Mouse (Mus musculus): ENCODE results near the gene Fbxl5. TPM values are rescaled to one million over a fixed set of nuclear protein-coding genes. Genes with fewer than 3 reads are reported as not detected.

The Fbxl5 gene
- polyA plus RNA-seq, 1 experiment from 2014 or later = 56.4 TPM

- Histone ChIP-seq H3K4me1 (peaks cover 7% of the 10 kb centered on the region), H3K36me3 (no peaks in the 10 kb centered on the region), H3K9me3 (no peaks in the 10 kb centered on the region), H3K27me3 (replicated peaks) (no peaks in the 10 kb centered on the region), H3K9ac (no peak overlapping the region), H3K4me2 (no peak overlapping the region), H3K4me3 (replicated peaks) (no peak overlapping the region), H3K27ac (no peak overlapping the region)
- no peak for ATAC-seq (ENCODE audit: insufficient read depth, low FRiP score, low read depth)
These were observed 45.0 kb downstream of the Fbxl5 start for GRCm38 (mm10) chr5:43776407-43776806.

GRCm38 (mm10) chr5:43771555-43771954 is 49.9 kb downstream of the Fbxl5 start:
- no peaks in the 10 kb centered on the region for H3K9me3 ChIP-seq
- WGBS = 87% methylated on average over 3 of the region's 3 CpGs
- no peak overlapping the region for H3K4me3 ChIP-seq (replicated peaks)
- no peaks in the 10 kb centered on the region for H3K27me3 ChIP-seq (replicated peaks)
- no peak overlapping the region for H3K9ac ChIP-seq
- no peak overlapping the region for H3K27ac ChIP-seq
- no peaks in the 10 kb centered on the region for H3K4me1 ChIP-seq
- peaks cover 9% of the 10 kb centered on the region; the same call in 1 of the 2 replicates for H3K36me3 ChIP-seq
- ATAC-seq (ENCODE audit: insufficient read depth, low FRiP score, low read depth) = no peak
- H3K4me2 ChIP-seq = no peak overlapping the region

GRCm38 (mm10) chr5:43770618-43771354 is 50.7 kb downstream of the Fbxl5 start:
- H3K4me3 ChIP-seq (replicated peaks) = no peak overlapping the region
- peaks cover 9% of the 10 kb centered on the region; the same call in 1 of the 2 replicates for H3K36me3 ChIP-seq
- no peak overlapping the region for H3K27ac ChIP-seq
- no peaks in the 10 kb centered on the region for H3K9me3 ChIP-seq
- H3K9ac ChIP-seq = no peak overlapping the region
- H3K4me2 ChIP-seq = no peak overlapping the region
- no peaks in the 10 kb centered on the region for H3K27me3 ChIP-seq (replicated peaks)
- no peaks in the 10 kb centered on the region for H3K4me1 ChIP-seq
- WGBS = 86% methylated on average over 3 of the region's 3 CpGs
- ATAC-seq (ENCODE audit: insufficient read depth, low FRiP score, low read depth) = no peak

GRCm38 (mm10) chr5:43749092-43749491 is 72.3 kb downstream of the Fbxl5 start:
- no peaks in the 10 kb centered on the region for H3K4me1 ChIP-seq
- WGBS = 74% methylated on average over 3 of the region's 3 CpGs
- H3K9me3 ChIP-seq = no peaks in the 10 kb centered on the region
- no peaks in the 10 kb centered on the region for H3K27me3 ChIP-seq (replicated peaks)
- ATAC-seq (ENCODE audit: insufficient read depth, low FRiP score, low read depth) = no peak
- H3K27ac ChIP-seq = no peak overlapping the region
- H3K9ac ChIP-seq = no peak overlapping the region
- H3K4me2 ChIP-seq = no peak overlapping the region
- H3K4me3 ChIP-seq (replicated peaks) = no peak overlapping the region
- H3K36me3 ChIP-seq = 0 out of 2 replicates have a peak, but pooled peaks cover 1% of the 10 kb centered on the region

GRCm38 (mm10) chr5:43748039-43748438 is 73.4 kb downstream of the Fbxl5 start:
- Histone ChIP-seq H3K36me3 (no peaks in the 10 kb centered on the region), H3K27ac (no peak overlapping the region), H3K4me3 (replicated peaks) (no peak overlapping the region), H3K27me3 (replicated peaks) (no peaks in the 10 kb centered on the region), H3K4me1 (no peaks in the 10 kb centered on the region), H3K9ac (no peak overlapping the region), H3K9me3 (no peaks in the 10 kb centered on the region), H3K4me2 (no peak overlapping the region)
- WGBS = 76% methylated on average over 4 of the region's 4 CpGs
- ATAC-seq (ENCODE audit: insufficient read depth, low FRiP score, low read depth) = no peak

GRCm38 (mm10) chr5:43745156-43745555 is 76.3 kb downstream of the Fbxl5 start:
- Histone ChIP-seq H3K4me3 (replicated peaks) (no peak overlapping the region), H3K9me3 (no peaks in the 10 kb centered on the region), H3K4me1 (no peaks in the 10 kb centered on the region), H3K27ac (no peak overlapping the region), H3K27me3 (replicated peaks) (no peaks in the 10 kb centered on the region), H3K4me2 (no peak overlapping the region), H3K9ac (no peak overlapping the region), H3K36me3 (no peaks in the 10 kb centered on the region; the same call in 1 of the 2 replicates)
- WGBS = 29% methylated on average over 5 of the region's 5 CpGs
- ATAC-seq (ENCODE audit: insufficient read depth, low FRiP score, low read depth) = no peak

GRCm38 (mm10) chr5:43744187-43744586 is 77.3 kb downstream of the Fbxl5 start:
- no peak overlapping the region for H3K9ac ChIP-seq
- H3K4me1 ChIP-seq = no peaks in the 10 kb centered on the region
- no peak for ATAC-seq (ENCODE audit: insufficient read depth, low FRiP score, low read depth)
- H3K9me3 ChIP-seq = no peaks in the 10 kb centered on the region
- H3K27me3 ChIP-seq (replicated peaks) = no peaks in the 10 kb centered on the region
- H3K36me3 ChIP-seq = no peaks in the 10 kb centered on the region; the same call in 1 of the 2 replicates
- H3K27ac ChIP-seq = no peak overlapping the region
- no peak overlapping the region for H3K4me2 ChIP-seq
- no peak overlapping the region for H3K4me3 ChIP-seq (replicated peaks)
- 67% methylated on average over 1 of the region's 1 CpGs for WGBS

GRCm38 (mm10) chr5:43732381-43732780 is 89.1 kb downstream of the Fbxl5 start:
- WGBS = 83% methylated on average over 8 of the region's 8 CpGs
- no peak overlapping the region for H3K4me3 ChIP-seq (replicated peaks)
- no peak overlapping the region for H3K9ac ChIP-seq
- no peaks in the 10 kb centered on the region for H3K9me3 ChIP-seq
- H3K4me2 ChIP-seq = no peak overlapping the region
- no peaks in the 10 kb centered on the region for H3K4me1 ChIP-seq
- no peak for ATAC-seq (ENCODE audit: insufficient read depth, low FRiP score, low read depth)
- H3K36me3 ChIP-seq = peaks cover 17% of the 10 kb centered on the region
- H3K27ac ChIP-seq = no peak overlapping the region
- H3K27me3 ChIP-seq (replicated peaks) = no peaks in the 10 kb centered on the region

- no peak for ATAC-seq (ENCODE audit: insufficient read depth, low FRiP score, low read depth)
- Histone ChIP-seq H3K4me1 (no peaks in the 10 kb centered on the region), H3K9me3 (no peaks in the 10 kb centered on the region), H3K9ac (no peak overlapping the region), H3K4me3 (replicated peaks) (no peak overlapping the region), H3K27me3 (replicated peaks) (no peaks in the 10 kb centered on the region), H3K36me3 (peaks cover 28% of the 10 kb centered on the region), H3K4me2 (no peak overlapping the region), H3K27ac (no peak overlapping the region)
- 76% methylated on average over 11 of the region's 11 CpGs for WGBS
These were observed 92.9 kb downstream of the Fbxl5 start for GRCm38 (mm10) chr5:43728375-43729165.

- Histone ChIP-seq H3K36me3 (peaks cover 31% of the 10 kb centered on the region), H3K9ac (no peak overlapping the region), H3K9me3 (no peaks in the 10 kb centered on the region), H3K4me2 (no peak overlapping the region), H3K4me1 (no peaks in the 10 kb centered on the region), H3K27ac (no peak overlapping the region), H3K27me3 (replicated peaks) (no peaks in the 10 kb centered on the region), H3K4me3 (replicated peaks) (no peak overlapping the region)
- ATAC-seq (ENCODE audit: insufficient read depth, low FRiP score, low read depth) = no peak
- WGBS = 85% methylated on average over 7 of the region's 7 CpGs
These were observed 97.6 kb downstream of the Fbxl5 start for GRCm38 (mm10) chr5:43723830-43724229.

GRCm38 (mm10) chr5:43722452-43722783 is 99.0 kb downstream of the Fbxl5 start:
- ATAC-seq (ENCODE audit: insufficient read depth, low FRiP score, low read depth) = no peak
- no peak overlapping the region for H3K4me2 ChIP-seq
- H3K27me3 ChIP-seq (replicated peaks) = no peaks in the 10 kb centered on the region
- H3K4me1 ChIP-seq = no peaks in the 10 kb centered on the region
- no peak overlapping the region for H3K27ac ChIP-seq
- peaks cover 31% of the 10 kb centered on the region; the same call in 1 of the 2 replicates for H3K36me3 ChIP-seq
- no peak overlapping the region for H3K9ac ChIP-seq
- H3K4me3 ChIP-seq (replicated peaks) = no peak overlapping the region
- no peaks in the 10 kb centered on the region for H3K9me3 ChIP-seq
- 90% methylated on average over 6 of the region's 6 CpGs for WGBS

Measured in stomach, embryonic 15.5 days (tissue).